Mouse (Mus musculus) forebrain, postnatal 0 days (tissue): ENCODE data around the gene Tmem132c. TPM values are rescaled to one million over a fixed set of nuclear protein-coding genes. Genes with fewer than 3 reads are reported as not detected.

Source experiments
- ATAC-seq: fragments of 200-750 bp; cut with Nextera tagmentation; 2 replicates; pipeline ENCODE4 v1.8.0; 2017; ENCODE audit warnings: mild to moderate bottlenecking, moderate library complexity
- DNase-seq: peaks from one replicate; pipeline ENCODE4 v3.0.0-alpha.2; 2015
- H3K27ac ChIP-seq: fragments of 300-500 bp; sonication (generic); 2 replicates; pipeline ENCODE4 v1.5.1; 2014; ENCODE audit warnings: low read depth, mild to moderate bottlenecking, antibody characterized with exemption, low read length, moderate library complexity, mixed read lengths
- H3K27me3 ChIP-seq: fragments of 300-500 bp; sonication (generic); 2 replicates; pipeline ENCODE4 v1.6.1; 2014; ENCODE audit warnings: mild to moderate bottlenecking, low read length, mixed read lengths; ENCODE audit not compliant: insufficient read depth
- H3K36me3 ChIP-seq: fragments of 300-500 bp; sonication (generic); 2 replicates; pipeline ENCODE4 v1.6.1; 2014; ENCODE audit warnings: mild to moderate bottlenecking, moderate library complexity; ENCODE audit not compliant: insufficient read depth
- H3K4me1 ChIP-seq: fragments of 300-500 bp; sonication (generic); 2 replicates; pipeline ENCODE4 v1.6.1; 2014; ENCODE audit warnings: antibody characterized with exemption; ENCODE audit not compliant: insufficient read depth
- H3K4me2 ChIP-seq: fragments of 300-500 bp; sonication (generic); 2 replicates; pipeline ENCODE4 v1.6.1; 2014; ENCODE audit warnings: low read depth, mild to moderate bottlenecking, moderate library complexity
- H3K4me3 ChIP-seq: fragments of 300-500 bp; sonication (generic); 2 replicates; pipeline ENCODE4 v1.5.1; 2014; ENCODE audit warnings: low read depth, low read length, mixed read lengths
- H3K9ac ChIP-seq: fragments of 300-500 bp; sonication (generic); 2 replicates; pipeline ENCODE4 v1.6.1; 2014; ENCODE audit warnings: mild to moderate bottlenecking
- H3K9me3 ChIP-seq: fragments of 300-500 bp; sonication (generic); 2 replicates; pipeline ENCODE4 v1.6.1; 2016; ENCODE audit warnings: low read length
- CTCF ChIP-seq: sonication (generic); IDR thresholded peaks from 2 replicates; pipeline ENCODE4 v1.5.1; 2016; ENCODE audit warnings: antibody characterized with exemption, control low read depth, low read depth
- WGBS: fragments of 180-500 bp; shearing (Covaris S2); extraction: QIAGEN DNeasy Blood & Tissue Kit; methylation state at CpG from one replicate; pipeline ENCODE4 v1.1.7; 2014; 5-methylcytosine and 5-hydroxymethylcytosine counted together
- polyA plus RNA-seq: library from polyadenylated mRNA; unstranded; fragments of >200 nt; fragmentation: Nextera tagmentation; extraction: Ambion mirVana; gene quantifications from 2 replicates; pipeline ENCODE4 v1.2.1, GENCODE M21; 2015
- total RNA-seq: library from RNA; depleted of rRNA; stranded (reverse); fragments of >200 nt; gene quantifications from 2 replicates; pipeline ENCODE4 v1.2.3, GENCODE M21; 2014

The Tmem132c gene
- total and polyA plus RNA-seq, 2 experiments from 2014 or later, result 7.5 to 25.6 TPM

GRCm38 (mm10) chr5:127470351-127470750 lies 228.7 kb downstream of the Tmem132c start:
- Histone ChIP-seq H3K4me3 (no peak overlapping the region), H3K9me3 (no peaks in the 10 kb centered on the region), H3K27me3 (no peaks in the 10 kb centered on the region), H3K4me2 (no peak overlapping the region), H3K4me1 (no peaks in the 10 kb centered on the region), H3K9ac (no peak overlapping the region), H3K36me3 (no peaks in the 10 kb centered on the region), H3K27ac (no peak overlapping the region)
- ATAC-seq, result no peak
- 16% methylated on average over 3 of the region's 3 CpGs for WGBS
- DNase-seq, result no peak
- no peak for TF ChIP-seq CTCF

GRCm38 (mm10) chr5:127471902-127472301 lies 230.3 kb downstream of the Tmem132c start:
- 71% methylated on average over 5 of the region's 5 CpGs for whole genome bisulfite sequencing
- ATAC-seq (no peak), DNase-seq (no peak)
- Histone ChIP-seq H3K36me3 (no peaks in the 10 kb centered on the region), H3K9ac (no peak overlapping the region), H3K4me3 (no peak overlapping the region), H3K4me2 (no peak overlapping the region), H3K9me3 (no peaks in the 10 kb centered on the region), H3K27me3 (no peaks in the 10 kb centered on the region), H3K27ac (no peak overlapping the region), H3K4me1 (no peaks in the 10 kb centered on the region)
- TF ChIP-seq CTCF, result no peak

- ATAC-seq (no peak), DNase-seq (no peak)
- Histone ChIP-seq H3K4me3 (no peak overlapping the region), H3K9me3 (no peaks in the 10 kb centered on the region), H3K4me1 (peaks cover 4% of the 10 kb centered on the region; the same call in 1 of the 2 replicates), H3K27me3 (no peaks in the 10 kb centered on the region), H3K9ac (no peak overlapping the region), H3K36me3 (no peaks in the 10 kb centered on the region), H3K27ac (no peak overlapping the region), H3K4me2 (no peak overlapping the region)
- TF ChIP-seq CTCF, result no peak
- 44% methylated on average over 1 of the region's 2 CpGs for WGBS
Measured at GRCm38 (mm10) chr5:127473706-127474105, 232.1 kb downstream of the Tmem132c start.

GRCm38 (mm10) chr5:127474856-127475255 lies 233.2 kb downstream of the Tmem132c start:
- DNase-seq, result no peak
- Histone ChIP-seq H3K27me3 (no peaks in the 10 kb centered on the region), H3K9me3 (no peaks in the 10 kb centered on the region), H3K9ac (no peak overlapping the region), H3K4me1 (peaks cover 4% of the 10 kb centered on the region; the same call in 1 of the 2 replicates), H3K4me2 (no peak overlapping the region), H3K4me3 (no peak overlapping the region), H3K27ac (no peak overlapping the region), H3K36me3 (no peaks in the 10 kb centered on the region)
- ATAC-seq, result no peak
- 75% methylated on average over 6 of the region's 6 CpGs for WGBS
- TF ChIP-seq CTCF, result no peak

- Histone ChIP-seq H3K4me1 (peaks cover 4% of the 10 kb centered on the region; the same call in 1 of the 2 replicates), H3K4me2 (no peak overlapping the region), H3K9ac (no peak overlapping the region), H3K27ac (no peak overlapping the region), H3K36me3 (no peaks in the 10 kb centered on the region), H3K27me3 (no peaks in the 10 kb centered on the region), H3K9me3 (no peaks in the 10 kb centered on the region), H3K4me3 (no peak overlapping the region)
- no peak for TF ChIP-seq CTCF
- DNase-seq (no peak), ATAC-seq (no peak)
- 24% methylated on average over 9 of the region's 9 CpGs for WGBS
Measured at GRCm38 (mm10) chr5:127477790-127478189, 236.2 kb downstream of the Tmem132c start.

- DNase-seq (no peak), ATAC-seq (no peak)
- Histone ChIP-seq H3K4me2 (no peak overlapping the region), H3K9me3 (no peaks in the 10 kb centered on the region), H3K9ac (no peak overlapping the region), H3K27ac (no peak overlapping the region), H3K36me3 (no peaks in the 10 kb centered on the region), H3K4me3 (no peak overlapping the region), H3K4me1 (peaks cover 4% of the 10 kb centered on the region; the same call in 1 of the 2 replicates), H3K27me3 (no peaks in the 10 kb centered on the region)
- no peak for TF ChIP-seq CTCF
- WGBS, result 21% methylated on average over 11 of the region's 11 CpGs
Measured at GRCm38 (mm10) chr5:127478322-127478721, 236.7 kb downstream of the Tmem132c start.

GRCm38 (mm10) chr5:127480931-127481330 lies 239.3 kb downstream of the Tmem132c start:
- Histone ChIP-seq H3K4me2 (no peak overlapping the region), H3K9ac (no peak overlapping the region), H3K9me3 (no peaks in the 10 kb centered on the region), H3K4me1 (peaks cover 4% of the 10 kb centered on the region; the same call in 1 of the 2 replicates), H3K27ac (no peak overlapping the region), H3K4me3 (no peak overlapping the region), H3K27me3 (no peaks in the 10 kb centered on the region; the same call in 1 of the 2 replicates), H3K36me3 (no peaks in the 10 kb centered on the region)
- ATAC-seq (peak; percentile 58; the same call in 1 of the 2 replicates), DNase-seq (peak; percentile 69)
- TF ChIP-seq CTCF, result no peak
- WGBS, result 14% methylated on average over 9 of the region's 9 CpGs
